Mouse (Mus musculus): ENCODE measurements at regions not wholly inside any gene's neighbourhood (a gene's known extent, or its start where the extent isn't known, plus 50 kb on each side); places are given as distances from the start of the nearest gene placed in this dataset.

DNA sequence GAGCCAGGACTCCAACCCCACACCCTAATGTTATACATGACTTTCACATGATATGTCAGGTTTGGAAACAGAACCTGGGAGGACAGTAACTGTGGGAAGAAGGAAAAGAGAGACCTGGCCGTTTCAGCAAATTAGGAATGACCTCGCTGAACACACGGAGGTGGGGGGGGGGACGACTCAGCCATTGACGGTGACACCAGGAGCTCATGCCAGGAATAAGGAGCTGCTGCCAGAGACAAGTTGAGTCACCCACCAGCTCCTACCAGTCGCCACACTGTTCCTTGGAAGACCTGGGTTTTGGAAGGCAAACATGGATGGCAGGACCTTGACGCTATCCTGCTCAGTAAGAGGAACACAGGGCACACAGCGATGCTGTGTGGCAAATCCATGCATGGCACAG, 364.7 kb downstream of the Sox9 start:
- TF ChIP-seq CTCF (IDR thresholded peaks at IDR 0.05) (no peak), EP300 (IDR thresholded peaks at IDR 0.05) (no peak)

Measured in lung, postnatal 0 days (tissue).